Mouse (Mus musculus): ENCODE results near the gene Zfp524. TPM values are rescaled to one million over a fixed set of nuclear protein-coding genes. Genes with fewer than 3 reads are reported as not detected.
A peak's percentile ranks its signal among the peaks of the same experiment; 100 is the strongest.
"Not testable (repeated sequence)": the region's sequence is repeated elsewhere in the genome, so short reads cannot be mapped to it uniquely, and the experiment has no call there.

Zfp524 gene
- polyA plus RNA-seq, 1 experiment from 2014 or later: 10.2 TPM

DNA sequence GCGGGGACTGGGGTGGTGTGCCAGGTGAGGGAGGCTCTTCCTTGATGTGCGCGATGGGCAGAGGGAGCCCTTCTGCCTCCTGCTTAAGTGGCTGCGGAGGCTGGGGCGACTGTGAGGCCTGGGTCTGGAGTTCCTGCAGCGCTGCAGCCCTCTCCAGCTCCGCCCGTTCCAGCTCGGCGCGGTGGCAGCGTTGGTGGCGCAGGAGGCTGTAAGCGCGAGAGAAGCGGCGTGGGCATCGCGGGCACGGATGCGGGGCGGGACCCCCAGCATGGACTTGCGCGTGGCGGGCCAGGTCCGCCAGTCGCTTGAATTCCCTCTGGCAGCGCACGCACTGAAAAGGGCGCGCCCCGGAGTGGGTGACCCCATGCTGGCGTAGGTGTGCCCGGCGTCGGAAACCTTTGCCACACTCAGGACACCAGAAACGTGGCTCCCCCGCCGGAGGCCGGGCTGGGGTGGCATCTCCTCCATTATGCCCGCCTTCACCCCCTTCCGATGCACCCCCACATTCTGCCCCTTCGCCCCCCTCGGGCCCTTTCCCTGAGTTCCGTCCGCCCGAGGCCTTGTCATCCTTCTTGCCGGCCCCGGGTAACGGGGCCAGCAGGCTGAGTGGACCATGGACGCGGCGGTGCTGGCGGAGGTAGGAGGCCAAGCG, 20.7 kb upstream of the Zfp524 start:
- Histone ChIP-seq H3K36me3 (ENCODE audit: control insufficient read depth, insufficient read depth) (0 out of 2 replicates have a peak, but pooled peaks cover 3% of the 10 kb centered on the region), H3K27ac (ENCODE audit: low read length) (no peak overlapping the region), H3K4me3 (ENCODE audit: low read depth, low read length) (no peak overlapping the region), H3K9ac (ENCODE audit: low read depth, low read length) (no peak overlapping the region), H3K4me1 (ENCODE audit: control insufficient read depth, low read depth, low read length) (no peaks in the 10 kb centered on the region; the same call in 1 of the 2 replicates), H3K4me2 (ENCODE audit: low read depth, low read length) (no peak overlapping the region), H3K9me3 (replicated peaks; ENCODE audit: control insufficient read depth, low read length) (no peaks in the 10 kb centered on the region), H3K27me3 (ENCODE audit: control insufficient read depth, insufficient read depth, low read depth, low read length) (peaks cover 20% of the 10 kb centered on the region)
- 52% methylated on average over 46 of the region's 55 CpGs for WGBS (ENCODE audit: insufficient replicate concordance)
- ATAC-seq (ENCODE audit: low read depth): no peak

DNA sequence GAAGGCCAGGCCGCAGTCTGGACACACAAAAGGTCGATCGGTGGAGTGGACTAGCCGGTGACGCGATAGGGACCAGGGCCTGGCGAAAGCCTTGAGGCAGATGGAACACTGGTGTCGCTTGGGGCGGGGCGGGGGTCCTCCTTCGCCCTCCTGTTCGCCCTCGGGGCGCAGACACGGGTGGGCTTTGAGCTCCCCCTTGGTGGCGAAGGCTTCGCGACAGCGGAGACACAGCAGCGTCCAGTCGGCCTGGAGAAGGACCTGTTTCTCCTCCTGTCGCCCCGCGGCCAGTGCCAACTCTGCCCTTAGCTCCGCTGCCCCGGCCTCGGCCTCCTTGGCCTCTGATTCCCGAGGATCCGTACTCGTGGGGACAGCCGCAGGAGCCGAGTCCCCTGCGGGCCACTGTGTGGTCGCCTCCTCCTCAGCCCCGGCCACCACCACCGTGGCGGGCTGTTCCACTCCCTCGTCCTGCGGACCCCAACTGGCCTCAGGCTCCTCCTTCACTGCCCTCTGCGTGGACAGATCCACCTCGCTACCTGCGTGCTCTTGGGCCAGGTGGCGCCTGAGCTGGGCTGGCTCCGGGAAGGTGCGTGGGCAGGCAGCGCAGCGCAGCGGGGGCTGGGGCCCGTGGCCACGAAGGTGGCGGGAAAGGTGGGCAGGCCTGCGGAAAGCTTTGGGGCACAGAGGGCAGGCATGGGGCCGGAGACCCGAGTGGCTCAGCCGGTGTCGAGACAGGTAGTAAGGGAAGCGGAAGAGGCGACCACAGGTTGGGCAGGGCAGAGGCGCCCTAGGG, 20.0 kb upstream of the Zfp524 start:
- WGBS (ENCODE audit: insufficient replicate concordance): 52% methylated on average over 59 of the region's 59 CpGs
- H3K27ac ChIP-seq (ENCODE audit: low read length): no peak overlapping the region
- 0 out of 2 replicates have a peak, but pooled peaks cover 3% of the 10 kb centered on the region for H3K36me3 ChIP-seq (ENCODE audit: control insufficient read depth, insufficient read depth)
- no peaks in the 10 kb centered on the region for H3K9me3 ChIP-seq (replicated peaks; ENCODE audit: control insufficient read depth, low read length)
- no peaks in the 10 kb centered on the region; the same call in 1 of the 2 replicates for H3K4me1 ChIP-seq (ENCODE audit: control insufficient read depth, low read depth, low read length)
- no peak overlapping the region for H3K4me3 ChIP-seq (ENCODE audit: low read depth, low read length)
- no peak overlapping the region for H3K9ac ChIP-seq (ENCODE audit: low read depth, low read length)
- no peak overlapping the region for H3K4me2 ChIP-seq (ENCODE audit: low read depth, low read length)
- ATAC-seq (ENCODE audit: low read depth): no peak
- peaks cover 20% of the 10 kb centered on the region for H3K27me3 ChIP-seq (ENCODE audit: control insufficient read depth, insufficient read depth, low read depth, low read length)

DNA sequence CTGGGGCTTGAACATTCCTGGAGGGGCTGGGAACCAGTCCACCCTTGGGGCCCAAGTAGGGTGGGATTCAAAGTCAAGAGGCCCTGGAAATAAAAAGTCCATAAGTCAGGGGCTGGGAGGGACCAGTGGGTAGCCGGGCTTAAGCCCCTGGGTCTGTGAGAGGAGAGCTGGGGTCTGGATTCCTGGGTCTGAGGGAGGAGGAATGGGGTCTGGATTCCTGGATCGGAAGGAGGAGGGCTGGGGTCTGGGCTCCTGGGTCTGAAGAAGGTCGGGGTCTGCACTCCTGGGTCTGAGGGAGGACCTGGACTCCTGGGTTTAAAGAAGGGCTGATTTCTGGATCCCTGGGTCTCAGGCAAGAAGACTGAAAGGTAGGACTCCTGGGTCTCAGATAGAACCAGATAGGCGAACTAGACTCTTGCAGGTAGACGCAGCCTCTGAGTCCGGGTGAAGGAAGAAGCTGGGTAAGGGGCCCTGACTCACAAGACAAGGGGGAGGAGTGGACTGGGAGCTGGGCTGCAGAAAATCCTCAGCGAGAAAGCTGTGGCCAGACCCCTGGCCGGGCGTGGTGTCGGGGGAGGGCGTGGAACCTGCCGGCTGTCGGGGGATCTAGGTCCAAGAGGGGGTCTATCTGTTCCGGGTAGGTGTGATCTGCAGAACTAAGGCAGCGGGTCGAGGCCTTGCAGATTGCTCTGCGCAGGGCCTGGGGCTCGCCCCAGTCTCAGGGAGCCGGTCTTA, 18.8 kb upstream of the Zfp524 start:
- no peak overlapping the region for H3K27ac ChIP-seq (ENCODE audit: low read length)
- H3K4me3 ChIP-seq (ENCODE audit: low read depth, low read length): peak overlapping the region; percentile 63
- peaks cover 20% of the 10 kb centered on the region for H3K27me3 ChIP-seq (ENCODE audit: control insufficient read depth, insufficient read depth, low read depth, low read length)
- 0 out of 2 replicates have a peak, but pooled peaks cover 3% of the 10 kb centered on the region for H3K36me3 ChIP-seq (ENCODE audit: control insufficient read depth, insufficient read depth)
- peak overlapping the region; percentile 58 for H3K9ac ChIP-seq (ENCODE audit: low read depth, low read length)
- no peaks in the 10 kb centered on the region for H3K9me3 ChIP-seq (replicated peaks; ENCODE audit: control insufficient read depth, low read length)
- 0 out of 2 replicates have a peak, but pooled peaks have one; percentile 13 for ATAC-seq (ENCODE audit: low read depth)
- 8% methylated on average over 17 of the region's 19 CpGs for WGBS (ENCODE audit: insufficient replicate concordance)
- H3K4me1 ChIP-seq (ENCODE audit: control insufficient read depth, low read depth, low read length): no peaks in the 10 kb centered on the region; the same call in 1 of the 2 replicates
- H3K4me2 ChIP-seq (ENCODE audit: low read depth, low read length): peak overlapping the region; percentile 56

GRCm38 (mm10) chr7:4996003-4996895, 18.0 kb upstream of the Zfp524 start, which contains the start of gene Zfp579:
Gene Zfp579 (minus strand): TSS chr7:4996158.
- Histone ChIP-seq H3K27ac (ENCODE audit: low read length) (no peak within 1 kb of the TSS; the same call in 1 of the 2 replicates), H3K4me1 (ENCODE audit: control insufficient read depth, low read depth, low read length) (no peaks in the 10 kb centered on the region; the same call in 1 of the 2 replicates), H3K4me2 (ENCODE audit: low read depth, low read length) (peak within 1 kb of the TSS; percentile 56), H3K9ac (ENCODE audit: low read depth, low read length) (peak within 1 kb of the TSS; percentile 58), H3K36me3 (ENCODE audit: control insufficient read depth, insufficient read depth) (0 out of 2 replicates have a peak, but pooled peaks cover 3% of the 10 kb centered on the region), H3K9me3 (replicated peaks; ENCODE audit: control insufficient read depth, low read length) (no peaks in the 10 kb centered on the region), H3K27me3 (ENCODE audit: control insufficient read depth, insufficient read depth, low read depth, low read length) (peaks cover 20% of the 10 kb centered on the region), H3K4me3 (ENCODE audit: low read depth, low read length) (peak within 1 kb of the TSS; percentile 63)
- ATAC-seq (ENCODE audit: low read depth): peak; percentile 73
- 12% methylated on average over 12 of the region's 26 CpGs for WGBS (ENCODE audit: insufficient replicate concordance)

DNA sequence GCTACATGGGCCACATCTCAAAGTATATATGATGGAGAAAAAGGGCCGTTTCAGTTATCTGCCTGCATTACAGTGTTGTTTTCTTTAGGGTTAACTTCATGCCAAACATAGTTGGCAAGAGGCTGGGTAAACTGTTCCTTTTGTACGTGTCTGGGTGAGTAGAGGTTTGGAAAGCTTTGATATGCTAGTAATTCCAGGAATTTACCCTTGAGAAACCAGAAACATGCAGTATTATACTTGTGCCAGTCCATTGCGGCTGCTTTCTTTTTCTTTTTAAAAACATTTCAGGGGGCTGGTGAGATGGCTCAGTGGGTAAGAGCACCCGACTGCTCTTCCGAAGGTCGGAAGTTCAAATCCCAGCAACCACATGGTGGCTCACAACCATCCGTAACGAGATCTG, 17.3 kb upstream of the Zfp524 start:
- no peaks in the 10 kb centered on the region for H3K9me3 ChIP-seq (replicated peaks; ENCODE audit: control insufficient read depth, low read length)
- H3K27me3 ChIP-seq (ENCODE audit: control insufficient read depth, insufficient read depth, low read depth, low read length): peaks cover 20% of the 10 kb centered on the region
- no peak overlapping the region for H3K4me2 ChIP-seq (ENCODE audit: low read depth, low read length)
- no peak overlapping the region for H3K27ac ChIP-seq (ENCODE audit: low read length)
- 64% methylated on average over 6 of the region's 8 CpGs for WGBS (ENCODE audit: insufficient replicate concordance)
- H3K4me1 ChIP-seq (ENCODE audit: control insufficient read depth, low read depth, low read length): no peaks in the 10 kb centered on the region; the same call in 1 of the 2 replicates
- ATAC-seq (ENCODE audit: low read depth): no peak
- H3K4me3 ChIP-seq (ENCODE audit: low read depth, low read length): no peak overlapping the region
- H3K9ac ChIP-seq (ENCODE audit: low read depth, low read length): no peak overlapping the region
- H3K36me3 ChIP-seq (ENCODE audit: control insufficient read depth, insufficient read depth): 0 out of 2 replicates have a peak, but pooled peaks cover 3% of the 10 kb centered on the region

GRCm38 (mm10) chr7:4999876-5000275, 14.3 kb upstream of the Zfp524 start:
- no peak overlapping the region for H3K4me2 ChIP-seq (ENCODE audit: low read depth, low read length)
- ATAC-seq (ENCODE audit: low read depth): no peak
- H3K9me3 ChIP-seq (replicated peaks; ENCODE audit: control insufficient read depth, low read length): no peaks in the 10 kb centered on the region; the same call in 1 of the 2 replicates
- H3K27me3 ChIP-seq (ENCODE audit: control insufficient read depth, insufficient read depth, low read depth, low read length): peaks cover 5% of the 10 kb centered on the region
- no peak overlapping the region for H3K9ac ChIP-seq (ENCODE audit: low read depth, low read length)
- no peaks in the 10 kb centered on the region for H3K36me3 ChIP-seq (ENCODE audit: control insufficient read depth, insufficient read depth)
- no peak overlapping the region for H3K27ac ChIP-seq (ENCODE audit: low read length)
- 29% methylated on average over 2 of the region's 2 CpGs for WGBS (ENCODE audit: insufficient replicate concordance)
- no peaks in the 10 kb centered on the region; the same call in 1 of the 2 replicates for H3K4me1 ChIP-seq (ENCODE audit: control insufficient read depth, low read depth, low read length)
- H3K4me3 ChIP-seq (ENCODE audit: low read depth, low read length): no peak overlapping the region

DNA sequence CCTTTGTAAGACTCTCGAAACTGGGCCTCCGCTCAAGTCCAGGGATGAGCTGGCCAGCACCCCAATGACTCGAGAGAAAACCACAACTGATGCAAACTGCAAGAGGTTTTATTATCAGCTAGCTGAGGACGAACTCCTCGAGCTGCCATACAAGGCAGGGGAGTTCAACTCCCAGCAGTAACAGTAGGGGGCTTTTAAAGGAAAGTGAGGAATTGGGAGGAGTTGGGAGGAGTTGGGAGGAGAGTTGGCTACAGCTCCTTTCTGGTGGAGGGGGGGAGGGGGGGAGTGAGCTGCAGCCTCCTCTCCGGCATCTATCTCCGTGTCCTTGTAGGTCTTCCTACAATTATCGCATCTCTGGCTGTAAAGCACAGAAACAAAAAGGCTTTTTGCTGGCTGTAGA, 11.3 kb upstream of the Zfp524 start:
- not testable (repeated sequence) for H3K9me3 ChIP-seq (replicated peaks; ENCODE audit: control insufficient read depth, low read length); H3K27me3 ChIP-seq (ENCODE audit: control insufficient read depth, insufficient read depth, low read depth, low read length); H3K4me2 ChIP-seq (ENCODE audit: low read depth, low read length); H3K4me3 ChIP-seq (ENCODE audit: low read depth, low read length); H3K27ac ChIP-seq (ENCODE audit: low read length); H3K9ac ChIP-seq (ENCODE audit: low read depth, low read length); H3K4me1 ChIP-seq (ENCODE audit: control insufficient read depth, low read depth, low read length); ATAC-seq (ENCODE audit: low read depth)
- H3K36me3 ChIP-seq (ENCODE audit: control insufficient read depth, insufficient read depth): peaks cover 10% of the 10 kb centered on the region
- 57% methylated on average over 8 of the region's 8 CpGs for WGBS (ENCODE audit: insufficient replicate concordance)

DNA sequence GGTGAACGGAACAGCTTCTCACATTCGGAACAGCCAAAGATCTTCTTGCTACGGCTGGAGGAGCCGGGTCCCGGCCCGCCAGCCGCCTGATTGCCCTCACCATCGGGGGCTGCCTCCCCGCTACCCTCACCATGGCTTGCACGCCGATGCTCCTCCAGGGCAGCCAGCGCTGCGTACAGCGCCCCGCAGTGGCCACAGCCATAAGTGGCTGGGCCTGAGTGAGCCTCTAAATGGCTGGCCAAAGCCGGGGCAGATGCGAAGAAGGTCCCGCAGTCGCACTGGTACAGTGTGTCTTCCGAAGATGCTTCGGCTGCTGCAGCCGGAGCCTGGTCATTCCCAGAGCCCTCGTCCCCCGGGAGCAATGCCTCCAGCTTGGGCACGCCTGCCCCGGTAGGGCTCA, 6.0 kb upstream of the Zfp524 start:
- Histone ChIP-seq H3K9me3 (replicated peaks; ENCODE audit: control insufficient read depth, low read length) (no peaks in the 10 kb centered on the region), H3K9ac (ENCODE audit: low read depth, low read length) (no peak overlapping the region), H3K4me3 (ENCODE audit: low read depth, low read length) (no peak overlapping the region), H3K4me1 (ENCODE audit: control insufficient read depth, low read depth, low read length) (peaks cover 3% of the 10 kb centered on the region), H3K4me2 (ENCODE audit: low read depth, low read length) (no peak overlapping the region), H3K36me3 (ENCODE audit: control insufficient read depth, insufficient read depth) (peaks cover 56% of the 10 kb centered on the region), H3K27me3 (ENCODE audit: control insufficient read depth, insufficient read depth, low read depth, low read length) (no peaks in the 10 kb centered on the region), H3K27ac (ENCODE audit: low read length) (no peak overlapping the region)
- WGBS (ENCODE audit: insufficient replicate concordance): 90% methylated on average over 26 of the region's 26 CpGs
- no peak for ATAC-seq (ENCODE audit: low read depth)

All from liver, embryonic 16.5 days (tissue).